Mouse (Mus musculus): Measurements from ENCODE around the gene Nf1. TPM values are rescaled to one million over a fixed set of nuclear protein-coding genes. Genes with fewer than 3 reads are reported as not detected.

Gene Nf1
- polyA plus RNA-seq, 1 experiment from 2014 or later: 5.0 TPM

- H3K4me2 ChIP-seq: no peak overlapping the region
- H3K36me3 ChIP-seq: no peaks in the 10 kb centered on the region
- no peaks in the 10 kb centered on the region for H3K27me3 ChIP-seq (replicated peaks)
- WGBS: 89% methylated on average over 5 of the region's 5 CpGs
- H3K4me3 ChIP-seq (replicated peaks): no peak overlapping the region
- no peak for ATAC-seq (ENCODE audit: insufficient read depth, low FRiP score, low read depth)
- peaks cover 13% of the 10 kb centered on the region for H3K4me1 ChIP-seq
- no peak overlapping the region for H3K27ac ChIP-seq
- H3K9ac ChIP-seq: no peak overlapping the region
- H3K9me3 ChIP-seq: no peaks in the 10 kb centered on the region
Measured at GRCm38 (mm10) chr11:79336722-79337267, 2.7 kb upstream of the Nf1 start.

GRCm38 (mm10) chr11:79338621-79339020 lies 872 bp upstream of the Nf1 start:
- no peaks in the 10 kb centered on the region for H3K36me3 ChIP-seq
- no peak for ATAC-seq (ENCODE audit: insufficient read depth, low FRiP score, low read depth)
- no peaks in the 10 kb centered on the region for H3K9me3 ChIP-seq
- WGBS: 47% methylated on average over 4 of the region's 4 CpGs
- H3K4me1 ChIP-seq: peaks cover 13% of the 10 kb centered on the region
- peak overlapping the region; percentile 84; the same call in 1 of the 2 replicates for H3K9ac ChIP-seq
- peak overlapping the region; percentile 76 for H3K4me2 ChIP-seq
- peak overlapping the region; percentile 89; the same call in 1 of the 2 replicates for H3K27ac ChIP-seq
- H3K27me3 ChIP-seq (replicated peaks): no peaks in the 10 kb centered on the region
- peak overlapping the region; percentile 91 for H3K4me3 ChIP-seq (replicated peaks)

- no peaks in the 10 kb centered on the region for H3K27me3 ChIP-seq (replicated peaks)
- no peaks in the 10 kb centered on the region for H3K9me3 ChIP-seq
- H3K4me2 ChIP-seq: peak overlapping the region; percentile 76
- WGBS: under 1% methylated on average over 47 of the region's 63 CpGs
- peak overlapping the region; percentile 91 for H3K4me3 ChIP-seq (replicated peaks)
- peak overlapping the region; percentile 87 for H3K9ac ChIP-seq
- no peaks in the 10 kb centered on the region for H3K36me3 ChIP-seq
- peak; percentile 65 for ATAC-seq (ENCODE audit: insufficient read depth, low FRiP score, low read depth)
- peak overlapping the region; percentile 89 for H3K27ac ChIP-seq
- H3K4me1 ChIP-seq: peaks cover 13% of the 10 kb centered on the region
Measured at GRCm38 (mm10) chr11:79339808-79340781, 602 bp downstream of the Nf1 start.

- H3K4me3 ChIP-seq (replicated peaks): no peak overlapping the region
- no peak overlapping the region for H3K4me2 ChIP-seq
- no peaks in the 10 kb centered on the region for H3K27me3 ChIP-seq (replicated peaks)
- no peak overlapping the region for H3K27ac ChIP-seq
- peaks cover 6% of the 10 kb centered on the region; the same call in 1 of the 2 replicates for H3K4me1 ChIP-seq
- no peak overlapping the region for H3K9ac ChIP-seq
- H3K36me3 ChIP-seq: no peaks in the 10 kb centered on the region
- ATAC-seq (ENCODE audit: insufficient read depth, low FRiP score, low read depth): no peak
- 78% methylated on average over 3 of the region's 3 CpGs for WGBS
- H3K9me3 ChIP-seq: no peaks in the 10 kb centered on the region
Measured at GRCm38 (mm10) chr11:79356995-79357394, 17.5 kb downstream of the Nf1 start.

GRCm38 (mm10) chr11:79357397-79357796 lies 17.9 kb downstream of the Nf1 start:
- WGBS: 95% methylated on average over 1 of the region's 1 CpGs
- Histone ChIP-seq H3K4me2 (no peak overlapping the region), H3K36me3 (no peaks in the 10 kb centered on the region), H3K4me1 (peaks cover 6% of the 10 kb centered on the region; the same call in 1 of the 2 replicates), H3K4me3 (replicated peaks) (no peak overlapping the region), H3K27ac (no peak overlapping the region), H3K9me3 (no peaks in the 10 kb centered on the region), H3K9ac (no peak overlapping the region), H3K27me3 (replicated peaks) (no peaks in the 10 kb centered on the region)
- no peak for ATAC-seq (ENCODE audit: insufficient read depth, low FRiP score, low read depth)

- Histone ChIP-seq H3K4me3 (replicated peaks) (no peak overlapping the region), H3K9ac (no peak overlapping the region), H3K4me2 (no peak overlapping the region), H3K27me3 (replicated peaks) (no peaks in the 10 kb centered on the region), H3K4me1 (no peaks in the 10 kb centered on the region), H3K36me3 (no peaks in the 10 kb centered on the region), H3K27ac (no peak overlapping the region), H3K9me3 (no peaks in the 10 kb centered on the region)
- ATAC-seq (ENCODE audit: insufficient read depth, low FRiP score, low read depth): no peak
- 82% methylated on average over 3 of the region's 3 CpGs for WGBS
Measured at GRCm38 (mm10) chr11:79364956-79365355, 25.5 kb downstream of the Nf1 start.

- Histone ChIP-seq H3K36me3 (no peaks in the 10 kb centered on the region), H3K4me1 (no peaks in the 10 kb centered on the region), H3K9ac (no peak overlapping the region), H3K4me3 (replicated peaks) (no peak overlapping the region), H3K9me3 (no peaks in the 10 kb centered on the region), H3K27me3 (replicated peaks) (no peaks in the 10 kb centered on the region), H3K4me2 (no peak overlapping the region), H3K27ac (no peak overlapping the region)
- no peak for ATAC-seq (ENCODE audit: insufficient read depth, low FRiP score, low read depth)
- WGBS: 34% methylated on average over 8 of the region's 8 CpGs
Measured at GRCm38 (mm10) chr11:79366284-79366683, 26.8 kb downstream of the Nf1 start.

GRCm38 (mm10) chr11:79373031-79373430 lies 33.5 kb downstream of the Nf1 start:
- no peaks in the 10 kb centered on the region for H3K27me3 ChIP-seq (replicated peaks)
- H3K27ac ChIP-seq: no peak overlapping the region
- no peaks in the 10 kb centered on the region for H3K4me1 ChIP-seq
- 91% methylated on average over 4 of the region's 4 CpGs for WGBS
- no peak overlapping the region for H3K9ac ChIP-seq
- no peak for ATAC-seq (ENCODE audit: insufficient read depth, low FRiP score, low read depth)
- H3K9me3 ChIP-seq: no peaks in the 10 kb centered on the region
- H3K4me2 ChIP-seq: no peak overlapping the region
- H3K36me3 ChIP-seq: no peaks in the 10 kb centered on the region
- H3K4me3 ChIP-seq (replicated peaks): no peak overlapping the region

- Histone ChIP-seq H3K4me3 (replicated peaks) (no peak overlapping the region), H3K4me1 (no peaks in the 10 kb centered on the region), H3K9ac (no peak overlapping the region), H3K9me3 (no peaks in the 10 kb centered on the region), H3K36me3 (0 out of 2 replicates have a peak, but pooled peaks cover 2% of the 10 kb centered on the region), H3K27me3 (replicated peaks) (no peaks in the 10 kb centered on the region), H3K4me2 (no peak overlapping the region), H3K27ac (no peak overlapping the region)
- no peak for ATAC-seq (ENCODE audit: insufficient read depth, low FRiP score, low read depth)
- 66% methylated on average over 3 of the region's 3 CpGs for WGBS
Measured at GRCm38 (mm10) chr11:79398336-79398735, 58.8 kb downstream of the Nf1 start.

- Histone ChIP-seq H3K9ac (no peak overlapping the region), H3K4me1 (no peaks in the 10 kb centered on the region), H3K27me3 (replicated peaks) (no peaks in the 10 kb centered on the region), H3K9me3 (no peaks in the 10 kb centered on the region), H3K36me3 (peaks cover 10% of the 10 kb centered on the region; the same call in 1 of the 2 replicates), H3K4me2 (no peak overlapping the region), H3K4me3 (replicated peaks) (no peak overlapping the region), H3K27ac (no peak overlapping the region)
- 79% methylated on average over 6 of the region's 6 CpGs for WGBS
- ATAC-seq (ENCODE audit: insufficient read depth, low FRiP score, low read depth): no peak
Measured at GRCm38 (mm10) chr11:79403625-79404319, 64.3 kb downstream of the Nf1 start.

- Histone ChIP-seq H3K4me3 (replicated peaks) (no peak overlapping the region), H3K4me2 (no peak overlapping the region), H3K9me3 (no peaks in the 10 kb centered on the region), H3K9ac (no peak overlapping the region), H3K36me3 (peaks cover 6% of the 10 kb centered on the region; the same call in 1 of the 2 replicates), H3K27ac (no peak overlapping the region), H3K27me3 (replicated peaks) (no peaks in the 10 kb centered on the region), H3K4me1 (no peaks in the 10 kb centered on the region)
- ATAC-seq (ENCODE audit: insufficient read depth, low FRiP score, low read depth): no peak
- WGBS: 88% methylated on average over 7 of the region's 7 CpGs
Measured at GRCm38 (mm10) chr11:79413761-79414513, 74.4 kb downstream of the Nf1 start.

Data from stomach, embryonic 15.5 days (tissue).